Mouse (Mus musculus): ENCODE measurements at regions not wholly inside any gene's neighbourhood (a gene's known extent, or its start where the extent isn't known, plus 50 kb on each side); places are given as distances from the start of the nearest gene placed in this dataset.
"Not testable (repeated sequence)": the region's sequence is repeated elsewhere in the genome, so short reads cannot be mapped to it uniquely, and the experiment has no call there.

- H3K27me3 ChIP-seq (ENCODE audit: control insufficient read depth) = no peaks in the 10 kb centered on the region
- no peaks in the 10 kb centered on the region for H3K9me3 ChIP-seq (ENCODE audit: control insufficient read depth, low read length)
- peaks cover 14% of the 10 kb centered on the region for H3K4me1 ChIP-seq (ENCODE audit: control insufficient read depth)
- H3K4me3 ChIP-seq (replicated peaks) = no peak overlapping the region
- no peaks in the 10 kb centered on the region for H3K36me3 ChIP-seq (ENCODE audit: control insufficient read depth)
- TF ChIP-seq TAL1 (IDR thresholded peaks at IDR 0.05; ENCODE audit: low read length) (no peak), GATA1 (IDR thresholded peaks at IDR 0.05; ENCODE audit: low read length) (no peak)
Measured at GRCm38 (mm10) chr5:91865365-91865764, 97.5 kb downstream of the Rchy1 start.

DNA sequence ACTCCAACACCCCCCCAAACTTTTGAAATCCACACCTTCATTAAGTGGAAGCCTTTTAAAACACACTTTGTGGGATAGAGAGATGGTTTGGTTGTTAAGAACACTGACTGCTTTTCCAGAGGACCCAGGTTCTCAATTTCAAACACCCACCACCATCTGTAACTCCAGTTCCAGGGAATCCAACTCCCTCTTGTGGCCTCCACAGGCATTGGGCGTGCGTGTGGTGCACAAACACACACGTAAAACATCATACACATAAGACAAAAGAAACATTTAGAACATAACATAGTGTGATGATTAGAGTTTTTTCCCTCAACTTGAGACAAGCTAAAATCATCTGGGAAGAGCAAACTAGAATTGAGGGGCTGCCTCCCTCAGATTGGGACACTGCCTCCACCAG is 100.0 kb downstream of the Rchy1 start:
- TF ChIP-seq GATA1 (IDR thresholded peaks at IDR 0.05; ENCODE audit: low read length) (no peak), TAL1 (IDR thresholded peaks at IDR 0.05; ENCODE audit: low read length) (no peak)
- H3K4me1 ChIP-seq (ENCODE audit: control insufficient read depth) = peaks cover 14% of the 10 kb centered on the region
- no peaks in the 10 kb centered on the region for H3K9me3 ChIP-seq (ENCODE audit: control insufficient read depth, low read length)
- no peaks in the 10 kb centered on the region for H3K27me3 ChIP-seq (ENCODE audit: control insufficient read depth)
- H3K4me3 ChIP-seq (replicated peaks) = no peak overlapping the region
- no peaks in the 10 kb centered on the region for H3K36me3 ChIP-seq (ENCODE audit: control insufficient read depth)

- no peak for TF ChIP-seq TAL1 (IDR thresholded peaks at IDR 0.05; ENCODE audit: low read length)
- no peak for TF ChIP-seq GATA1 (IDR thresholded peaks at IDR 0.05; ENCODE audit: low read length)
- Histone ChIP-seq H3K36me3 (ENCODE audit: control insufficient read depth) (no peaks in the 10 kb centered on the region), H3K9me3 (ENCODE audit: control insufficient read depth, low read length) (no peaks in the 10 kb centered on the region), H3K4me3 (replicated peaks) (no peak overlapping the region), H3K27me3 (ENCODE audit: control insufficient read depth) (no peaks in the 10 kb centered on the region), H3K4me1 (ENCODE audit: control insufficient read depth) (peaks cover 14% of the 10 kb centered on the region)
Measured at GRCm38 (mm10) chr5:91862243-91862642, 100.6 kb downstream of the Rchy1 start.

- no peaks in the 10 kb centered on the region for H3K9me3 ChIP-seq (ENCODE audit: control insufficient read depth, low read length)
- peaks cover 14% of the 10 kb centered on the region for H3K4me1 ChIP-seq (ENCODE audit: control insufficient read depth)
- H3K4me3 ChIP-seq (replicated peaks) = no peak overlapping the region
- H3K36me3 ChIP-seq (ENCODE audit: control insufficient read depth) = no peaks in the 10 kb centered on the region
- TF ChIP-seq TAL1 (IDR thresholded peaks at IDR 0.05; ENCODE audit: low read length) (no peak), GATA1 (IDR thresholded peaks at IDR 0.05; ENCODE audit: low read length) (no peak)
- no peaks in the 10 kb centered on the region for H3K27me3 ChIP-seq (ENCODE audit: control insufficient read depth)
Measured at GRCm38 (mm10) chr5:91861440-91862187, 101.3 kb downstream of the Rchy1 start.

DNA sequence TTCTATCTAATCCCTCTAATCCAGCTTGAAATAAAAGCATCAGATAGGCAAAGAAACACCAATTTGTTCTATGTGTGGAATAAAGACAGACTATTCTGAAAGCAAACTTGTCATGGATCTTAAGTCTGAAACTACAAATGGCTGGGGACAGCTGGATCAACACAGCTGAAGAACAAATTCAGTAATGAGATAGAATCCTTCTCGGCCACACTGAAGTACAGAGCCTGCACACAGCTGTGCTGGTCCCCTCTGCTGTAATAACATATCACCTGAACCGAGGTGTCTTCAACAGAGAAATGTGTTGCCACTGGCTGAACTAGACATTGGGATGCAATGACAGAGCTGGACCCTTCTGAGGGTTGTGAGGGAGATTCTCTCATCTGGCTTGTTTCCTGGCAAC is 102.4 kb downstream of the Rchy1 start:
- Histone ChIP-seq H3K4me1 (ENCODE audit: control insufficient read depth) (peaks cover 13% of the 10 kb centered on the region), H3K9me3 (ENCODE audit: control insufficient read depth, low read length) (no peaks in the 10 kb centered on the region), H3K36me3 (ENCODE audit: control insufficient read depth) (no peaks in the 10 kb centered on the region), H3K4me3 (replicated peaks) (no peak overlapping the region), H3K27me3 (ENCODE audit: control insufficient read depth) (no peaks in the 10 kb centered on the region)
- TF ChIP-seq TAL1 (IDR thresholded peaks at IDR 0.05; ENCODE audit: low read length) (no peak), GATA1 (IDR thresholded peaks at IDR 0.05; ENCODE audit: low read length) (no peak)

DNA sequence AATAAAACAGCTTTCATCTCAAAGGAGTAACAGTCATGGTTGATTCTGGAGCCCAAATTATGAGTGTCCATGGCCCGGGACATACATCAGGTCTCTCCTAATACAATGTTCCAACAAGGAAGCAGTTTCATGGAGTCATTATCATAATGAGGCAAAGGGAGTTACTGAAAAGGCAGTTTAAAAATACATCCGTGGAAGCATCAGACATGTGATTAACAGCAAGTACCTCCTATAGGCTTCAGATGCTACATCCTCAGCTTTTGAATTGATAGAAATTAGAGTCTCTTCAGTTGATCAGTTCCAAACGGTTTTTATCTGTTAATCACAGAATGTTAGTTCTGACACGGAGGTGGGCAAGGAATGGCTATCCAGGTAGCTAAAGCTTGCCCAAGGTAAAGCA is 110.5 kb downstream of the Rchy1 start:
- Histone ChIP-seq H3K4me1 (ENCODE audit: control insufficient read depth) (peaks cover 52% of the 10 kb centered on the region), H3K4me3 (replicated peaks) (no peak overlapping the region), H3K9me3 (ENCODE audit: control insufficient read depth, low read length) (no peaks in the 10 kb centered on the region), H3K36me3 (ENCODE audit: control insufficient read depth) (peaks cover 5% of the 10 kb centered on the region), H3K27me3 (ENCODE audit: control insufficient read depth) (no peaks in the 10 kb centered on the region)
- TF ChIP-seq GATA1 (IDR thresholded peaks at IDR 0.05; ENCODE audit: low read length) (no peak), TAL1 (IDR thresholded peaks at IDR 0.05; ENCODE audit: low read length) (no peak)

- peaks cover 60% of the 10 kb centered on the region for H3K4me1 ChIP-seq (ENCODE audit: control insufficient read depth)
- not testable (repeated sequence) for H3K9me3 ChIP-seq (ENCODE audit: control insufficient read depth, low read length); H3K27me3 ChIP-seq (ENCODE audit: control insufficient read depth)
- H3K4me3 ChIP-seq (replicated peaks) = peak overlapping the region; percentile 67
- peaks cover 17% of the 10 kb centered on the region for H3K36me3 ChIP-seq (ENCODE audit: control insufficient read depth)
Measured at GRCm38 (mm10) chr5:91850862-91851569, 111.9 kb downstream of the Rchy1 start.

DNA sequence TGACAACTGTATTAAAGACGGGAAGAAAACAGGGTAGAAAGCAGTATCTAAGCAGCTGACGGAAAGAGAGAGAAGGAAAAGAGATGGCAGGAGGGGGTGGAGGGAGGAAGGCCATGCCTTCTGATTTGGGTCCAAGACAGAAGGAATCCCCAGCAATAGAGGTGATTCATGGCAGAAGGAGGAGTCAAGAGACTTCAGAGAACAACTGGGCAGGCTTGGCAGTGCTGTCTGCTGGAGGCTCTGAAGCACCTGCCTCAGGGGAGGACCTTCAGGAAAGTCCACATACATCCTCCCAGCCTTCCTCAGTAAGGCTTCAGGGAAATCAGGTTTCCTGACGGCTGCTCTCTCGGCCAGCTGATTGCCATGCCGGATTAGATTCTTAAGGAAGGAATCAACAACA is 112.4 kb downstream of the Rchy1 start:
- H3K36me3 ChIP-seq (ENCODE audit: control insufficient read depth) = peaks cover 23% of the 10 kb centered on the region
- H3K4me3 ChIP-seq (replicated peaks) = peak overlapping the region; percentile 67
- H3K4me1 ChIP-seq (ENCODE audit: control insufficient read depth) = peaks cover 63% of the 10 kb centered on the region
- TF ChIP-seq TAL1 (IDR thresholded peaks at IDR 0.05; ENCODE audit: low read length) (no peak), GATA1 (IDR thresholded peaks at IDR 0.05; ENCODE audit: low read length) (no peak)
- no peaks in the 10 kb centered on the region for H3K9me3 ChIP-seq (ENCODE audit: control insufficient read depth, low read length)
- H3K27me3 ChIP-seq (ENCODE audit: control insufficient read depth) = no peaks in the 10 kb centered on the region

DNA sequence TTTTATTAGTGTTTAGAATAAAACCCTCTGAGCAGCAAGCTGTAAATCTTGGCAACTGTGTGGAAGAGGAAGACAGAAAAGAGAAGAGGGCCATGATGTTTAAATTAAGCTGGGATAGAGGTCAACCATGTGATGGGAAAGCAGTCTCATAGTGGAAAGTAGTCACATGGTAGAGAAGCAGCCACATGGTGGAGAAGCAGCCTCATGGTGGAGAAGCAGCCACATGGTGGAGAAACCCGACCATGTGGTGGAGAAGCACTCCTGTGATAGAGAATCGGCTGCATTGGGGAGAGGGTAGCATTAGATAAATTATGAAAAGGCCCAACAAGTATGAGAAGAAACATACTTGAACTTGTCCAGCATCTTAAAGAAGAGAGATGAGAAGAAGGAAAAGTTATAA is 113.3 kb downstream of the Rchy1 start:
- H3K4me3 ChIP-seq (replicated peaks) = peak overlapping the region; percentile 67
- TF ChIP-seq TAL1 (IDR thresholded peaks at IDR 0.05; ENCODE audit: low read length) (no peak), GATA1 (IDR thresholded peaks at IDR 0.05; ENCODE audit: low read length) (no peak)
- peaks cover 62% of the 10 kb centered on the region for H3K4me1 ChIP-seq (ENCODE audit: control insufficient read depth)
- peaks cover 26% of the 10 kb centered on the region for H3K36me3 ChIP-seq (ENCODE audit: control insufficient read depth)
- no peaks in the 10 kb centered on the region for H3K9me3 ChIP-seq (ENCODE audit: control insufficient read depth, low read length)
- no peaks in the 10 kb centered on the region for H3K27me3 ChIP-seq (ENCODE audit: control insufficient read depth)
